Mouse (Mus musculus): Measurements from ENCODE around the gene Rimklb.

DNA sequence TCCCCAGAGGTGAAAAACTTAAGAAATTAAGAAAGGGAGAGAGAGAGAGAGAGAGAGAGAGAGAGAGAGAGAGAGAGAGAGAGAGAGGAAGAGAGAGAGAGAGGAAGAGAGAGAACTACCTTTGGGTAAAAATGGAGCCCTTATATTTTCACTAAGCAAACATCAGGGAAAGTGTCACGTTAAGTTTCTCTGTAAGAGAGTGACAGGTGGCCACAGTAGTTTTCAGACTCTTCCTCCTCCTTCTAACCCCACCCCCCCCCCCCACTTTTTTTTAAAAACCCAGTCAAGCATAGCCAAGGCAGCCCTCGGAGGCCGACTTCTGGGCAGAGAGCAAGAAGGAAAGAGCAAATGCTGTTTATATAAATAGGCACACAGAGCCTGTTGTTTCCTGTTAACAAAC, 35.5 kb upstream of the Rimklb start:
- no peak for TF ChIP-seq CTCF (IDR thresholded peaks at IDR 0.05; ENCODE audit: insufficient read depth, low read length)
- TF ChIP-seq POLR2A (IDR thresholded peaks at IDR 0.05; ENCODE audit: borderline replicate concordance, extremely low read depth, low read depth, low read length) = no peak
